Mouse (Mus musculus) Patski (cell line): ENCODE results near the gene Doc2g. TPM values are rescaled to one million over a fixed set of nuclear protein-coding genes. Genes with fewer than 3 reads are reported as not detected.
A peak's percentile ranks its signal among the peaks of the same experiment; 100 is the strongest.

Source experiments
- ATAC-seq: fragments of 100-300 bp; one replicate; pipeline ENCODE4 v1.8.0; 2021
- CTCF ChIA-PET: fragments of 350-600 bp; sonication (Branson Sonifier 250); formaldehyde crosslinking; loops from one replicate; lab custom pipeline; 2022; ENCODE audit warnings: inconsistent platforms; lab: Charles Lee
- POLR2A ChIA-PET: fragments of 350-600 bp; sonication (Branson Sonifier 250); formaldehyde crosslinking; loops from one replicate; lab custom pipeline; 2022; ENCODE audit warnings: antibody characterized with exemption, inconsistent platforms; lab: Charles Lee
- DNase-seq: peaks from one replicate; pipeline ENCODE4 v3.0.0-alpha.2; 2011; ENCODE audit warnings: low read depth, low spot score
- H3K27me3 ChIP-seq: fragments of 371-371 bp; one replicate; pipeline ENCODE4 v1.5.1; 2021
- CTCF ChIP-seq: fragments of 100-300 bp; IDR thresholded peaks from one replicate; pipeline ENCODE4 v1.5.1; 2021
- in situ Hi-C: fragments of 300-500 bp; cut with MboI; formaldehyde crosslinking; loops from 3 replicates; pipeline ENCODE4 v1.11.1; 2018; ENCODE audit warnings: low pct_unique_long_range_greater_than_20kb, mixed read lengths
- polyA plus RNA-seq: library from polyadenylated mRNA; unstranded; gene quantifications from one replicate; pipeline ENCODE4 v1.2.3, GENCODE M21; 2021

Gene Doc2g
- polyA plus RNA-seq, 1 experiment from 2014 or later, result 7.1 TPM

GRCm38 (mm10) chr19:4005091-4005490 lies 2.0 kb downstream of the Doc2g start:
- H3K27me3 ChIP-seq, result no peaks in the 10 kb centered on the region
- ChIA-PET CTCF (interaction anchor here (1.3 kb wide), 1 partner anchor 58 kb away, joined by 4 read pairs; no protein-coding TSS in a partner anchor), POLR2A (interaction anchor here (0.7 kb wide), 1 partner anchor 23 kb away, joined by 3 read pairs; no protein-coding TSS in a partner anchor)
- no peak for DNase-seq
- in situ Hi-C loops, result no loop called here
- ATAC-seq, result no peak
- TF ChIP-seq CTCF, result no peak

GRCm38 (mm10) chr19:4005971-4006370 lies 2.9 kb downstream of the Doc2g start:
- no peak for TF ChIP-seq CTCF
- DNase-seq, result no peak
- POLR2A ChIA-PET, result no interaction called here
- no peak for ATAC-seq
- CTCF ChIA-PET, result no interaction called here
- H3K27me3 ChIP-seq, result no peaks in the 10 kb centered on the region
- in situ Hi-C loops, result no loop called here

DNA sequence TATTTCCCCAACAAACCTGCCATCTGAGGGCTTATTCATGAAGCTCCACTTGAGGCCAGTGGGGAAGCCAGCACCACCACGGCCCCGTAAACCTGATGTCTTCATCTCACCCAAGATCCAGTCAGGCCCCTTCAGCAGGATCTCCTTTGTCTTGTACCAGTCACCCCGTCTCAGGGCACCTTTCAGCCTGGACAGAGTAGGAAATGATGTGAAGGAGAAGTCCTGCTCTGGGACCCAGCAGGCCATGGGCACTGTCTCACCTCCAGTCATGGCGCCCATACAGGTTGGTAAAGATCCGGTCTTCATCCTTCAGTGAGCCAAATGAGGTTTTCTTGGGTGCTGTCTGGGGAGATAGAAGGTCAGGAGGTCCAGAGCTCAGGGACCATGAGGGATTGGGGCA lies 8.0 kb downstream of the Doc2g start:
- ChIA-PET POLR2A (interaction anchor here (1.2 to 2.9 kb wide), 3 partner anchors 8 to 15 kb away, joined by 5 to 14 read pairs (median 5); partner anchors contain the start of genes Doc2g, Gm49405 and Nudt8), CTCF (interaction anchor here (0.8 to 2.7 kb wide), 3 partner anchors 12 to 65 kb away, joined by 4 to 14 read pairs (median 8); no protein-coding TSS in a partner anchor)
- DNase-seq, result no peak
- no peaks in the 10 kb centered on the region for H3K27me3 ChIP-seq
- in situ Hi-C loops, result no loop called here
- no peak for TF ChIP-seq CTCF
- no peak for ATAC-seq

DNA sequence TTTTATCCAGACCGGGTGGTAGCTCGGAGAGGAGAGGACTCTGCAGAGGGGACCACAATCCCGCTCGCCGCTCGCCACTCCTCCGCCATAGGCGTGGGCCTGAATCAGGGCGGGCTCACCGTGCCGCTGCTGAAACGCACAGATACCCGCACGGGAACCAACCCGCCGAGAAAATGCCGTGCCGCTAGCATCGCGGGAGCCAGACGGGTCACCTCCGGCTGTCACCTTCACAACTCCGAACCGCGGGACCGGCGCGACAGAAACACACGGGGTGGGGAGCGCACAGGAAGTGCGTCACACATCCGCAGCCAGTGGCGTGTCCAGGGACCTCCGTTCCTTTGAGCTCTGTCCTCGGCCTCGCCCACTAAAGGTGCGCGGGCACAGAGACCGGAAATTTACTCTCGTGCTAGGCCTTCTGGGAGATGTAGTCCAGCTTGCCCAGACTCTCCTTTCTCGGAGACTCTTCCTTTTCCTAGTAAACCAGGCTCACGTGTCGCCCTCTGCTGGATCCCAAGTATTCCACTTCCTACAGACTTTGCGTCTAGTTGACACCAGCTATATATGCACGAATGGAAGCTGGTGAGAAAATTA lies 9.4 kb downstream of the Doc2g start, which contains the start of gene Ndufv1:
Gene Ndufv1 (minus strand): TSS at position 375 of the 591 bp plus-strand sequence.
- CTCF ChIA-PET, result interaction anchor here (0.8 to 3.1 kb wide), 16 partner anchors 10 to 96 kb away, joined by 3 to 31 read pairs (median 5); partner anchors contain the start of genes Acy3, Aldh3b1, Aldh3b3 and Doc2g
- POLR2A ChIA-PET, result interaction anchor here (2.9 kb wide), 1 partner anchor 12 kb away, joined by 14 read pairs; the partner anchor contains the start of genes Gm49405 and Nudt8
- no peaks in the 10 kb centered on the region for H3K27me3 ChIP-seq
- TF ChIP-seq CTCF, result no peak
- ATAC-seq, result peak; percentile 94
- in situ Hi-C loops, result no loop called here
- DNase-seq, result peak; percentile 98

DNA sequence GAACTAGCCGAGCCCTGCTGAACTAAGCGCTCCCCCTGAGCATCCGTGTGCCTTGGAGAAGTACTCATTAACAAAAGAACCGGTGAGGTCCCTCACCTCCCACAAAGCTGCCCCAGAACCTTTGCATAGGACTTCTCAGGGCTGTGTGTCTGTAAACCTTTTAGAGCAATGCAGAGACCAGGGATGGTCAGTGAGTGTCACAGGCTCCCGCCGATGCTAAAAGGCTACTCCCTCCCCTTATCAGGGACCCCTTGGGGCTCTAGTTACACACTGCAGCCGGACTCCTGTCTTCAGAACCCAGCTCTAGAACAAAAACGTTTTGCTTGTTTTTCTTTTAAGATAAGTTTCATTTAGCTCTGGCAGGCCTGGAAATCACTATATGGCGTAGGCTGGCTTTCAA lies 10.0 kb downstream of the Doc2g start:
- DNase-seq, result no peak
- ATAC-seq, result no peak
- ChIA-PET CTCF (interaction anchor here (0.9 to 3.1 kb wide), 16 partner anchors 11 to 97 kb away, joined by 3 to 31 read pairs (median 5); partner anchors contain the start of genes Acy3, Aldh3b1, Aldh3b3 and Doc2g), POLR2A (no interaction called here)
- no peaks in the 10 kb centered on the region for H3K27me3 ChIP-seq
- TF ChIP-seq CTCF, result no peak
- in situ Hi-C loops, result no loop called here

GRCm38 (mm10) chr19:4014802-4015201 lies 11.7 kb downstream of the Doc2g start:
- CTCF ChIA-PET, result interaction anchor here (1.2 to 3.1 kb wide), 2 partner anchors 33 to 68 kb away, joined by 4 to 31 read pairs; partner anchors contain the start of gene Gstp2

GRCm38 (mm10) chr19:4015635-4016034 lies 12.5 kb downstream of the Doc2g start:
- DNase-seq (no peak), ATAC-seq (no peak)
- ChIA-PET POLR2A (no interaction called here), CTCF (interaction anchor here (1.2 to 1.5 kb wide), 2 partner anchors 32 to 69 kb away, joined by 4 read pairs; no protein-coding TSS in a partner anchor)
- TF ChIP-seq CTCF, result no peak
- in situ Hi-C loops, result loop anchor here (5.0 kb wide), 2 partner anchors 37 to 72 kb away; no protein-coding TSS in a partner anchor
- no peaks in the 10 kb centered on the region for H3K27me3 ChIP-seq

More at GRCm38 (mm10) chr19:4014802-4015201, 11.7 kb downstream of the Doc2g start:
- POLR2A ChIA-PET, result no interaction called here
- TF ChIP-seq CTCF, result no peak
- in situ Hi-C loops, result loop anchor here (5.0 kb wide), 2 partner anchors 37 to 72 kb away; no protein-coding TSS in a partner anchor
- ATAC-seq, result no peak
- H3K27me3 ChIP-seq, result no peaks in the 10 kb centered on the region
- no peak for DNase-seq

DNA sequence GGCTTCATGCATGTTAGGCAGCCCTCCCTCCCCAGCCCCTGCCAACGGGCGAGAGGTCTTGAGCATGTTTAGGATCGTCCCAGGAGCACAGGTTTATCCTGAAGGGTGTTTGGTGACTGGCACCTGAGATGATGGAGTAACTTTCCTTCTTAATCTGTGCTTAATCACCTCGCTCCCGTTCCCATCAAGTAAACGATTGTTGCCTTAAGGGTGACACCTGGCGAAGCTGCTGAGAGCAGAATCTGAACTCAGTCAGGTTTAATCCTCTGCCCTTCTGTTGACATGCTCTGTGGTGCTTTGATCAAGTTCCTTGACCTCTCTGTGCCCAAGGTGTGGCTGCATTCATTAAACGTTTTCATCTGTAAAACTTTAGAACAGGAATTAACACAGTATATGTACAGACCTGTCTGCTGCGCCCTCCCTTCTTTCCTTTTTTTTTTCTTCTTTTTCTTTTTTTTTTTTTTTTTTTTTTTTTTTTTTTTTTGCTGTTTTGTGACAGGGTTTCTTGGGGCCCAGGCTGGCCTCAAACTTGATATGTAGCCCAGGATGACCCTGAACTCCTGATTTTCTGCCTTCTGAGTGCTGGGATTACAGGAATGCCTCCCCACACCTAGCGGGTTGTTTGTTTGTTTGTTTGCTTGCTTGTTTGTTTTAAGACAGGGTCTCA lies 14.9 kb downstream of the Doc2g start:
- ChIA-PET CTCF (interaction anchor here (1.7 to 6.5 kb wide), 4 partner anchors 16 to 34 kb away, joined by 7 to 74 read pairs (median 10); partner anchors contain the start of gene Gstp2), POLR2A (no interaction called here)
- ATAC-seq, result no peak
- H3K27me3 ChIP-seq, result no peaks in the 10 kb centered on the region
- in situ Hi-C loops, result loop anchor here (5.0 kb wide), 2 partner anchors 34 to 69 kb away; no protein-coding TSS in a partner anchor
- DNase-seq, result no peak
- TF ChIP-seq CTCF, result no peak

GRCm38 (mm10) chr19:4018743-4019583 lies 15.8 kb downstream of the Doc2g start:
- peak; percentile 67 for ATAC-seq
- DNase-seq, result peak; percentile 64
- TF ChIP-seq CTCF, result peak; percentile 98
- in situ Hi-C loops, result loop anchor here (5.0 kb wide), 2 partner anchors 33 to 68 kb away; no protein-coding TSS in a partner anchor
- no peaks in the 10 kb centered on the region for H3K27me3 ChIP-seq
- CTCF ChIA-PET, result interaction anchor here (0.8 to 6.5 kb wide), 11 partner anchors 15 to 230 kb away, joined by 3 to 74 read pairs (median 4); partner anchors contain the start of genes Cdk2ap2, Gstp1 and Gstp2
- POLR2A ChIA-PET, result interaction anchor here (1.0 kb wide), 2 partner anchors 27 to 29 kb away, joined by 4 read pairs; partner anchors contain the start of gene Gstp2
